Mouse (Mus musculus) CH12.LX (cell line): ENCODE data around the gene Scaf4.

Experiments
- CTCF ChIP-seq, 2 experiments: IDR thresholded peaks in 1 of 2; conservative IDR thresholded peaks in 1 of 2; 2 replicates each; pipeline ENCODE4 v1.5.1; 2011 to 2012; ENCODE audit warnings: low read depth in 2 of 2, low read length in 2 of 2, improper control_type of control experiment in 1 of 2, inconsistent platforms in 1 of 2, mild to moderate bottlenecking in 1 of 2, moderate library complexity in 1 of 2
- MAX ChIP-seq: IDR thresholded peaks from 2 replicates; pipeline ENCODE4 v1.6.1; 2011; ENCODE audit warnings: low read length, improper control_type of control experiment
- MAZ ChIP-seq: IDR thresholded peaks from 2 replicates; pipeline ENCODE4 v1.6.1; 2012; ENCODE audit warnings: low read depth, mild to moderate bottlenecking, inconsistent platforms, low read length, improper control_type of control experiment, moderate library complexity
- POLR2A ChIP-seq: IDR thresholded peaks from 2 replicates; pipeline ENCODE4 v1.6.1; 2011; ENCODE audit warnings: low read depth, mild to moderate bottlenecking, improper control_type of control experiment, low read length
- SIN3A ChIP-seq: IDR thresholded peaks from 2 replicates; pipeline ENCODE4 v1.6.1; 2012; ENCODE audit warnings: low read length, improper control_type of control experiment, inconsistent platforms
- UBTF ChIP-seq: IDR thresholded peaks from 2 replicates; pipeline ENCODE4 v1.6.1; 2012; ENCODE audit warnings: low read depth, mild to moderate bottlenecking, inconsistent platforms, low read length, improper control_type of control experiment, moderate library complexity
- ZNF384 ChIP-seq: IDR thresholded peaks from 2 replicates; pipeline ENCODE4 v1.6.1; 2012; ENCODE audit warnings: low read depth, low read length, improper control_type of control experiment, inconsistent platforms

DNA sequence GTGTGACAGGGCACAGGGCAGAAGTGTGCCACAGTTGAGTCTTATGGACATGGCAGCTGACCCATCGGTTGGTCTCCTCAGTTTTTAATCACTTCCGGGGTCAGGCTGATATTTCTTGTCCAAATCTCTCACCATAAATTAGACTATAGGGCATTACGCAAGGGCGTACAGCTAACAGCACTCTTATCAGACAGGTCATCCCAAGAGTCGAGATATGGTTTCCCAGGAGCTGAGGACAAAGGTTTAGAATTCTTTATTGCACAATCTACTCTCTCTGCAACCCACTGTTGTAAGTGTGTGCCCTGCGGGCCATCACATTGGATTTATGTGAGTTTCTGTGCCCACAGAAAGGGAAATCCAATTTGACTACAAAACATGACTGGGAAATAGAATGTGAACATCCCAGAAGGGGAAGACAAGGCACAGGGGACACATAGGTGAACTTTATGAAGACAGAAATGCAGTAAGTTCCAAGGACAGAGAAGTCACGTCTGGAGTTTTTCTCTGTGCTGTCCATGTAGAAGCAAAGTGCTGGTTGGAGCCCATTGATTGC, 87.5 kb downstream of the Scaf4 start:
- TF ChIP-seq MAZ (no peak), CTCF (conservative IDR thresholded peaks at IDR 0.05 in 1 of 2, IDR thresholded peaks at IDR 0.05 in 1 of 2; ENCODE audit: low read depth in 2 of 2, low read length in 2 of 2) (no peak), SIN3A (no peak), UBTF (no peak), MAX (no peak), POLR2A (no peak), ZNF384 (no peak)
